Mouse (Mus musculus) MEL (cell line): Measurements from ENCODE around the gene Itln1.
A peak's percentile ranks its signal among the peaks of the same experiment; 100 is the strongest.

Source experiments
- CTCF ChIP-seq, 3 experiments: IDR thresholded peaks in 2 of 3; conservative IDR thresholded peaks in 1 of 3; 2 replicates each; pipeline ENCODE4 v1.5.1; 2011 to 2012; ENCODE audit warnings: low read length in 3 of 3, low read depth in 2 of 3, mild to moderate bottlenecking in 2 of 3, improper control_type of control experiment in 1 of 3, inconsistent platforms in 1 of 3, mixed read lengths in 1 of 3, moderate library complexity in 1 of 3; ENCODE audit not compliant: control insufficient read depth in 1 of 3, insufficient read depth in 1 of 3, poor library complexity in 1 of 3, severe bottlenecking in 1 of 3
- E2F4 ChIP-seq: IDR thresholded peaks from 2 replicates; pipeline ENCODE4 v1.6.1; 2011; ENCODE audit warnings: low read depth, low read length, improper control_type of control experiment, borderline replicate concordance
- EP300 ChIP-seq, 2 experiments: IDR thresholded peaks; 2 replicates each; pipeline ENCODE4 v1.6.1; 2011; ENCODE audit warnings: improper control_type of control experiment in 2 of 2, low read length in 2 of 2, low read depth in 1 of 2, mild to moderate bottlenecking in 1 of 2
- ETS1 ChIP-seq: IDR thresholded peaks from 2 replicates; pipeline ENCODE4 v1.6.1; 2012; ENCODE audit warnings: low read depth, mild to moderate bottlenecking, inconsistent platforms, low read length, improper control_type of control experiment, moderate library complexity
- GABPA ChIP-seq: IDR thresholded peaks from 2 replicates; pipeline ENCODE4 v1.6.1; 2012; ENCODE audit warnings: low read depth, mild to moderate bottlenecking, inconsistent platforms, low read length, improper control_type of control experiment, moderate library complexity
- POLR2A ChIP-seq, 2 experiments: IDR thresholded peaks; 2 replicates each; pipeline ENCODE4 v1.6.1; 2011 to 2012; ENCODE audit warnings: low read length in 2 of 2, mild to moderate bottlenecking in 2 of 2, control low read depth in 1 of 2, improper control_type of control experiment in 1 of 2, low read depth in 1 of 2, moderate library complexity in 1 of 2; ENCODE audit not compliant: control insufficient read depth in 1 of 2, insufficient read depth in 1 of 2, poor library complexity in 1 of 2
- POLR2AphosphoS2 ChIP-seq: IDR thresholded peaks from 2 replicates; pipeline ENCODE4 v1.6.1; 2011; ENCODE audit warnings: low read length, improper control_type of control experiment
- SMC3 ChIP-seq: IDR thresholded peaks from 2 replicates; pipeline ENCODE4 v1.6.1; 2011; ENCODE audit warnings: low read depth, low read length, improper control_type of control experiment
- TAL1 ChIP-seq: IDR thresholded peaks from 2 replicates; pipeline ENCODE4 v1.6.1; 2012; ENCODE audit warnings: mild to moderate bottlenecking, inconsistent platforms, low read length, moderate library complexity, mixed read lengths
- TBP ChIP-seq: IDR thresholded peaks from 2 replicates; pipeline ENCODE4 v1.8.0; 2011; ENCODE audit warnings: low read depth, low read length, improper control_type of control experiment
- ZKSCAN1 ChIP-seq: IDR thresholded peaks from 2 replicates; pipeline ENCODE4 v1.6.1; 2012; ENCODE audit warnings: low read depth, mild to moderate bottlenecking, inconsistent platforms, low read length, improper control_type of control experiment, moderate library complexity
- ZNF384 ChIP-seq: IDR thresholded peaks from 2 replicates; pipeline ENCODE4 v1.6.1; 2012; ENCODE audit warnings: low read depth, mild to moderate bottlenecking, inconsistent platforms, low read length, improper control_type of control experiment

DNA sequence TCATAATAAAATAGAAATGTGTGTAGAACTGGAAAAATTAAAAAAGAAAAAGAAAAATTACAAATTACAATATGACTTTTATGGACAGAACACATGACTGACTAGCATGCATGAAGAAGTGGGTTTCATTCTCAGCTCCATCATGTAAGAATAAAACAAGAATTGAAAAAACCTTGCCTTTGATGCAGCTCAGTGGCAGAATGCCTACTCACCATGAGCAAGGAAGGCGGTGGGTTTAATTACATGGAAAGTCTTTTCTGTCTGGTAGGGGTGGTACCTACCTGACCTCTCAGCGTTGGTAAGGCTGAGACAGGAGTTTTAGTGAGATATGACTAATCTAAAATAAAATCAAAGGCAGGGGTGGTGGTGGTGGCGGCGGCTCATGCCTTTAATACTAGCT lies 30.5 kb downstream of the Itln1 start:
- TF ChIP-seq CTCF (IDR thresholded peaks at IDR 0.05 in 2 of 3, conservative IDR thresholded peaks at IDR 0.05 in 1 of 3; ENCODE audit: control insufficient read depth in 1 of 3, insufficient read depth in 1 of 3, low read depth in 2 of 3, low read length in 3 of 3, poor library complexity in 1 of 3, severe bottlenecking in 1 of 3): no peak
- no peak for TF ChIP-seq E2F4
- no peak for TF ChIP-seq SMC3
- TF ChIP-seq POLR2A (IDR thresholded peaks at IDR 0.05; ENCODE audit: control insufficient read depth in 1 of 2, insufficient read depth in 1 of 2, low read depth in 1 of 2, low read length in 2 of 2, poor library complexity in 1 of 2): no peak
- no peak for TF ChIP-seq ETS1
- 0 out of 2 replicates have a peak, but pooled peaks have one; percentile 5 for TF ChIP-seq ZNF384
- no peak for TF ChIP-seq TBP
- no peak for TF ChIP-seq POLR2AphosphoS2
- TF ChIP-seq GABPA: no peak
- TF ChIP-seq TAL1: no peak
- TF ChIP-seq EP300 (IDR thresholded peaks at IDR 0.05; ENCODE audit: low read depth in 1 of 2, low read length in 2 of 2): no peak
- no peak for TF ChIP-seq ZKSCAN1
